Mouse (Mus musculus): ENCODE data around the gene Ccdc65. TPM values are rescaled to one million over a fixed set of nuclear protein-coding genes. Genes with fewer than 3 reads are reported as not detected.

Ccdc65 gene
- polyA plus RNA-seq, 1 experiment from 2014 or later: 5.3 TPM

- Histone ChIP-seq H3K27me3 (ENCODE audit: control insufficient read depth, insufficient read depth, low read depth, low read length) (no peaks in the 10 kb centered on the region), H3K4me1 (replicated peaks; ENCODE audit: control insufficient read depth, insufficient read depth, low read length) (peaks cover 12% of the 10 kb centered on the region), H3K4me2 (ENCODE audit: low read depth, low read length) (no peak overlapping the region), H3K36me3 (ENCODE audit: control insufficient read depth, insufficient read depth, low read length) (no peaks in the 10 kb centered on the region), H3K4me3 (ENCODE audit: low read length) (no peak overlapping the region), H3K27ac (ENCODE audit: low read length) (no peak overlapping the region), H3K9me3 (ENCODE audit: control insufficient read depth, low read length) (no peaks in the 10 kb centered on the region), H3K9ac (ENCODE audit: low read length) (no peak overlapping the region)
- 70% methylated on average over 6 of the region's 6 CpGs for WGBS
- no peak for ATAC-seq (ENCODE audit: low read depth)
These were observed 22.8 kb downstream of the Ccdc65 start for GRCm38 (mm10) chr15:98730790-98731189.

GRCm38 (mm10) chr15:98732006-98732531 lies 24.1 kb downstream of the Ccdc65 start:
- Histone ChIP-seq H3K27ac (ENCODE audit: low read length) (no peak overlapping the region), H3K27me3 (ENCODE audit: control insufficient read depth, insufficient read depth, low read depth, low read length) (no peaks in the 10 kb centered on the region), H3K4me1 (replicated peaks; ENCODE audit: control insufficient read depth, insufficient read depth, low read length) (peaks cover 7% of the 10 kb centered on the region), H3K36me3 (ENCODE audit: control insufficient read depth, insufficient read depth, low read length) (peaks cover 6% of the 10 kb centered on the region; the same call in 1 of the 2 replicates), H3K9ac (ENCODE audit: low read length) (no peak overlapping the region), H3K9me3 (ENCODE audit: control insufficient read depth, low read length) (no peaks in the 10 kb centered on the region), H3K4me2 (ENCODE audit: low read depth, low read length) (no peak overlapping the region), H3K4me3 (ENCODE audit: low read length) (no peak overlapping the region)
- no peak for ATAC-seq (ENCODE audit: low read depth)
- WGBS: 60% methylated on average over 8 of the region's 8 CpGs

GRCm38 (mm10) chr15:98733370-98733769 lies 25.4 kb downstream of the Ccdc65 start:
- H3K4me3 ChIP-seq (ENCODE audit: low read length): no peak overlapping the region
- H3K4me2 ChIP-seq (ENCODE audit: low read depth, low read length): no peak overlapping the region
- 59% methylated on average over 6 of the region's 6 CpGs for WGBS
- no peaks in the 10 kb centered on the region for H3K9me3 ChIP-seq (ENCODE audit: control insufficient read depth, low read length)
- peaks cover under 1% of the 10 kb centered on the region; the same call in 1 of the 2 replicates for H3K4me1 ChIP-seq (replicated peaks; ENCODE audit: control insufficient read depth, insufficient read depth, low read length)
- no peaks in the 10 kb centered on the region for H3K27me3 ChIP-seq (ENCODE audit: control insufficient read depth, insufficient read depth, low read depth, low read length)
- H3K9ac ChIP-seq (ENCODE audit: low read length): no peak overlapping the region
- H3K27ac ChIP-seq (ENCODE audit: low read length): no peak overlapping the region
- peaks cover 12% of the 10 kb centered on the region; the same call in 1 of the 2 replicates for H3K36me3 ChIP-seq (ENCODE audit: control insufficient read depth, insufficient read depth, low read length)
- ATAC-seq (ENCODE audit: low read depth): no peak

GRCm38 (mm10) chr15:98733976-98734566 lies 26.1 kb downstream of the Ccdc65 start:
- Histone ChIP-seq H3K27me3 (ENCODE audit: control insufficient read depth, insufficient read depth, low read depth, low read length) (no peaks in the 10 kb centered on the region), H3K4me3 (ENCODE audit: low read length) (no peak overlapping the region), H3K9ac (ENCODE audit: low read length) (no peak overlapping the region), H3K4me1 (replicated peaks; ENCODE audit: control insufficient read depth, insufficient read depth, low read length) (no peaks in the 10 kb centered on the region), H3K27ac (ENCODE audit: low read length) (no peak overlapping the region), H3K9me3 (ENCODE audit: control insufficient read depth, low read length) (no peaks in the 10 kb centered on the region), H3K4me2 (ENCODE audit: low read depth, low read length) (no peak overlapping the region), H3K36me3 (ENCODE audit: control insufficient read depth, insufficient read depth, low read length) (peaks cover 12% of the 10 kb centered on the region; the same call in 1 of the 2 replicates)
- WGBS: 62% methylated on average over 5 of the region's 5 CpGs
- no peak for ATAC-seq (ENCODE audit: low read depth)

- H3K27me3 ChIP-seq (ENCODE audit: control insufficient read depth, insufficient read depth, low read depth, low read length): no peaks in the 10 kb centered on the region
- no peak overlapping the region for H3K27ac ChIP-seq (ENCODE audit: low read length)
- no peak overlapping the region for H3K9ac ChIP-seq (ENCODE audit: low read length)
- H3K36me3 ChIP-seq (ENCODE audit: control insufficient read depth, insufficient read depth, low read length): peaks cover 27% of the 10 kb centered on the region
- WGBS: 74% methylated on average over 10 of the region's 10 CpGs
- no peak overlapping the region for H3K4me3 ChIP-seq (ENCODE audit: low read length)
- H3K4me1 ChIP-seq (replicated peaks; ENCODE audit: control insufficient read depth, insufficient read depth, low read length): no peaks in the 10 kb centered on the region
- no peak for ATAC-seq (ENCODE audit: low read depth)
- no peaks in the 10 kb centered on the region for H3K9me3 ChIP-seq (ENCODE audit: control insufficient read depth, low read length)
- no peak overlapping the region for H3K4me2 ChIP-seq (ENCODE audit: low read depth, low read length)
These were observed 28.5 kb downstream of the Ccdc65 start for GRCm38 (mm10) chr15:98736521-98736920.

GRCm38 (mm10) chr15:98737881-98738280 lies 29.9 kb downstream of the Ccdc65 start:
- Histone ChIP-seq H3K4me1 (replicated peaks; ENCODE audit: control insufficient read depth, insufficient read depth, low read length) (no peaks in the 10 kb centered on the region), H3K9me3 (ENCODE audit: control insufficient read depth, low read length) (no peaks in the 10 kb centered on the region), H3K27ac (ENCODE audit: low read length) (0 out of 2 replicates have a peak overlapping the region, but pooled peaks have one; percentile 14), H3K36me3 (ENCODE audit: control insufficient read depth, insufficient read depth, low read length) (peaks cover 27% of the 10 kb centered on the region), H3K27me3 (ENCODE audit: control insufficient read depth, insufficient read depth, low read depth, low read length) (no peaks in the 10 kb centered on the region), H3K4me2 (ENCODE audit: low read depth, low read length) (no peak overlapping the region), H3K9ac (ENCODE audit: low read length) (no peak overlapping the region), H3K4me3 (ENCODE audit: low read length) (no peak overlapping the region)
- ATAC-seq (ENCODE audit: low read depth): no peak

GRCm38 (mm10) chr15:98738796-98739195 lies 30.8 kb downstream of the Ccdc65 start:
- H3K4me2 ChIP-seq (ENCODE audit: low read depth, low read length): no peak overlapping the region
- no peak overlapping the region for H3K4me3 ChIP-seq (ENCODE audit: low read length)
- H3K9me3 ChIP-seq (ENCODE audit: control insufficient read depth, low read length): no peaks in the 10 kb centered on the region
- 65% methylated on average over 4 of the region's 4 CpGs for WGBS
- H3K4me1 ChIP-seq (replicated peaks; ENCODE audit: control insufficient read depth, insufficient read depth, low read length): peaks cover 2% of the 10 kb centered on the region; the same call in 1 of the 2 replicates
- H3K9ac ChIP-seq (ENCODE audit: low read length): no peak overlapping the region
- no peak for ATAC-seq (ENCODE audit: low read depth)
- H3K27me3 ChIP-seq (ENCODE audit: control insufficient read depth, insufficient read depth, low read depth, low read length): no peaks in the 10 kb centered on the region
- H3K36me3 ChIP-seq (ENCODE audit: control insufficient read depth, insufficient read depth, low read length): peaks cover 27% of the 10 kb centered on the region
- H3K27ac ChIP-seq (ENCODE audit: low read length): 0 out of 2 replicates have a peak overlapping the region, but pooled peaks have one; percentile 9

GRCm38 (mm10) chr15:98740219-98740618 lies 32.2 kb downstream of the Ccdc65 start:
- 0 out of 2 replicates have a peak, but pooled peaks cover 2% of the 10 kb centered on the region for H3K9me3 ChIP-seq (ENCODE audit: control insufficient read depth, low read length)
- 90% methylated on average over 8 of the region's 8 CpGs for WGBS
- H3K4me2 ChIP-seq (ENCODE audit: low read depth, low read length): no peak overlapping the region
- ATAC-seq (ENCODE audit: low read depth): no peak
- H3K36me3 ChIP-seq (ENCODE audit: control insufficient read depth, insufficient read depth, low read length): peaks cover 27% of the 10 kb centered on the region
- H3K27me3 ChIP-seq (ENCODE audit: control insufficient read depth, insufficient read depth, low read depth, low read length): no peaks in the 10 kb centered on the region
- H3K4me3 ChIP-seq (ENCODE audit: low read length): no peak overlapping the region
- no peak overlapping the region for H3K9ac ChIP-seq (ENCODE audit: low read length)
- no peak overlapping the region for H3K27ac ChIP-seq (ENCODE audit: low read length)
- H3K4me1 ChIP-seq (replicated peaks; ENCODE audit: control insufficient read depth, insufficient read depth, low read length): peaks cover 6% of the 10 kb centered on the region

- H3K27ac ChIP-seq (ENCODE audit: low read length): peak overlapping the region; percentile 91
- H3K9me3 ChIP-seq (ENCODE audit: control insufficient read depth, low read length): 0 out of 2 replicates have a peak, but pooled peaks cover 2% of the 10 kb centered on the region
- H3K4me3 ChIP-seq (ENCODE audit: low read length): no peak overlapping the region
- peak; percentile 73 for ATAC-seq (ENCODE audit: low read depth)
- H3K9ac ChIP-seq (ENCODE audit: low read length): no peak overlapping the region
- peaks cover 16% of the 10 kb centered on the region for H3K36me3 ChIP-seq (ENCODE audit: control insufficient read depth, insufficient read depth, low read length)
- peaks cover 9% of the 10 kb centered on the region for H3K4me1 ChIP-seq (replicated peaks; ENCODE audit: control insufficient read depth, insufficient read depth, low read length)
- H3K27me3 ChIP-seq (ENCODE audit: control insufficient read depth, insufficient read depth, low read depth, low read length): no peaks in the 10 kb centered on the region
- WGBS: 68% methylated on average over 8 of the region's 8 CpGs
- no peak overlapping the region for H3K4me2 ChIP-seq (ENCODE audit: low read depth, low read length)
These were observed 34.9 kb downstream of the Ccdc65 start for GRCm38 (mm10) chr15:98742766-98743428.
